Mouse (Mus musculus) spleen, adult 2 months (tissue): Measurements from ENCODE around the gene Ccdc12.

Source experiments
- CTCF ChIP-seq: fragments of 200-500 bp; IDR thresholded peaks from 2 replicates; pipeline ENCODE4 v1.5.1; 2011; ENCODE audit warnings: mild to moderate bottlenecking, inconsistent platforms; ENCODE audit not compliant: insufficient read depth, insufficient read length, insufficient replicate concordance; ENCODE audit errors: extremely low read depth
- POLR2A ChIP-seq: fragments of 200-500 bp; IDR thresholded peaks from 2 replicates; pipeline ENCODE4 v1.6.1; 2011; ENCODE audit warnings: low read depth, low read length, inconsistent platforms

DNA sequence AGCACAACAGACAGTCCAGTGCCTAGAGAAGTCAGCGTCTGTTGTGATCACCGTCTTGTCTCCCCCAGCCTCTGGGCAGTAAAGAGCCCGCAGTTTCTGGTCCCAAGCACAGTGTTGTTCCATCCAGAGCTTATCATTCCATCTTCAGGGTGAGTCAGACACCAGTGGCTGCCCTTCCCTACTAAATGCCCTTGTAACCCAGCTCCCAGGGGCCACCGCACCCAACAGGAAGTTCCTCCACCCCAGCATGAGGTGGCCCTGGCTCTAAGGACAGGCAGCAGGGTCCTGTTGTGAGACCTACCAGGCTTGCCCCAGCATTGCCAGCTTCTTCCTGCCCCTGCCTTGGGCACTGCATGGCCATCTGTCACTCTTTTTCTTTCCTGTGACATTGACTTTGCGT lies 29.3 kb downstream of the Ccdc12 start:
- TF ChIP-seq CTCF, result no peak
- no peak for TF ChIP-seq POLR2A
